Mouse (Mus musculus): ENCODE measurements around the gene 4930524J08Rik. TPM values are rescaled to one million over a fixed set of nuclear protein-coding genes. Genes with fewer than 3 reads are reported as not detected.

4930524J08Rik gene
- polyA plus RNA-seq, 1 experiment from 2014 or later: 3.4 TPM

DNA sequence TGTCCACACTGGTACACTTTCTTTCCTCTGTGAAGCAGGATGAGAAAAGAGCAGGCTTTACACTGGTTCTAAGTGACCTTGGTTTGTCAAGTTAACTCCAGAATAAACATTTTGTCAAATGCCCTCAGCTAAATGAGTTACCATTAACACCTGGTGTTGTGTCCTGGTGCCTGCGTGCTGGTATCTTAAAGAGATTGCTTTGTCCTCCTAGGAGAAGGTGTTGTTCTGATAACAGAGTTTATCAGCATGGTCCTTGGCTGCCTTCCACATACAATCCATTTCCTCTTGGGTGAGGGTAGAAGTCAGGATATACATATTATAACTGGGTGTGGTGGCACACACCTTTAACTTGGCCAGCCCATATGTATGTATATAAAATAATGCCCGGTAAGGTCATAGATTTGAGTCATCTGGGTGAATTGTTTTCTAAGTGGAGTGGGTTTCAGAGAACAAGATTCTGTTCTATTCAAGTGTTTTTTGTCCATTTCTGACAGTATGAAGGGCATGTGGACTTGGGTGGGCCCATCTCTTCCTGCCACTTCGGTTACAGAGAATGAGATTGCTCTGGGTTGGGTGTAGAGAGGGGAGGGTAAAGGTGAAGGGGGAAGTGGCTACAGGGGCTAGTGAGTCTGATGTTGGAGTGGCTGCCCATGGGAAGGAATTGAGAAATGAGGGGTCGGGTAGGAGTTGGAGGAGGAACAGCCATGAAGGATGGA lies 27.6 kb downstream of the 4930524J08Rik start:
- no peaks in the 10 kb centered on the region for H3K4me1 ChIP-seq
- no peak overlapping the region for H3K4me2 ChIP-seq
- ATAC-seq: no peak
- no peaks in the 10 kb centered on the region for H3K9me3 ChIP-seq (replicated peaks)
- H3K36me3 ChIP-seq (ENCODE audit: poor library complexity, severe bottlenecking): no peaks in the 10 kb centered on the region
- H3K27ac ChIP-seq: no peak overlapping the region
- H3K9ac ChIP-seq: no peak overlapping the region
- H3K27me3 ChIP-seq: no peaks in the 10 kb centered on the region
- H3K4me3 ChIP-seq: no peak overlapping the region
- WGBS: 86% methylated on average over 4 of the region's 4 CpGs

DNA sequence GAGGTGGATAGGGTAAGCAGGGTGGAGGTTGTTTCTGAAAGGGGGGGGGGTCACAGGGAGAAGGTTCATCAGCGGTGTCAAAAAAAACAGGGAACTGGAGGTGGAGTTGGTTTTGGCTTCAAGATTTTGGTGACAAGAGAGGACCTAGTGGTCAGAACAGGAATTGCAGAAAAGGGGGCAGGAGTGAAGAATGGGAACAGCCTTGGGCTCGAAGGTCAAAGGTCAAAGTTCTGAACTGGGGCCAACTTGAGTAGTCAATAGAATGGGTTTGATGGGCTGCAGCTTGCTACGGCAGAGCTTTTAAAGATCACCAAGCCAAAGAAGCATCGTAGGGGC lies 28.1 kb downstream of the 4930524J08Rik start:
- no peaks in the 10 kb centered on the region for H3K27me3 ChIP-seq
- H3K36me3 ChIP-seq (ENCODE audit: poor library complexity, severe bottlenecking): no peaks in the 10 kb centered on the region
- no peaks in the 10 kb centered on the region for H3K9me3 ChIP-seq (replicated peaks)
- H3K4me2 ChIP-seq: no peak overlapping the region
- no peak overlapping the region for H3K4me3 ChIP-seq
- no peak overlapping the region for H3K9ac ChIP-seq
- H3K4me1 ChIP-seq: no peaks in the 10 kb centered on the region
- no peak for ATAC-seq
- H3K27ac ChIP-seq: no peak overlapping the region
- 75% methylated on average over 4 of the region's 4 CpGs for WGBS

DNA sequence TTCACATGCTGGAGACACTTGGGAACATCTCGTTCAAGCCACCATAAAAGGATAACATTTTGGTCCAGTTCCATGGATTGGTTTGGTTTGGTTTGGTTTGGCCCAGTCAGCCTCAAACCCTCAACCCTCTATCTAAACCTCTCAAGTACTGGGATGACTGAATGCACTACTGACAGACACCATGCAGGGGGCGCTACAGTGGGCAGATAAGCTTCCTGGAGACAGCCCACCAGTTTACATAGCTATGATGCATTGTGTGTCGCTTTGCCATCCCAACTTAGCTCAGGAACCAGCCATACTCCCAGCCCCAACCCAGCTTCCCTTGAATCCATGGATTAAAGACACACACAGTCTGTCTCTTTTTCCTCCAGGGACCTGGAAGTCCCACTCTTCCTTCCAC lies 29.6 kb downstream of the 4930524J08Rik start:
- no peak overlapping the region for H3K4me2 ChIP-seq
- no peak overlapping the region for H3K27ac ChIP-seq
- 66% methylated on average over 3 of the region's 3 CpGs for WGBS
- H3K4me3 ChIP-seq: no peak overlapping the region
- no peaks in the 10 kb centered on the region for H3K9me3 ChIP-seq (replicated peaks)
- no peak for ATAC-seq
- H3K27me3 ChIP-seq: no peaks in the 10 kb centered on the region
- no peaks in the 10 kb centered on the region for H3K4me1 ChIP-seq
- H3K36me3 ChIP-seq (ENCODE audit: poor library complexity, severe bottlenecking): no peaks in the 10 kb centered on the region
- H3K9ac ChIP-seq: no peak overlapping the region

DNA sequence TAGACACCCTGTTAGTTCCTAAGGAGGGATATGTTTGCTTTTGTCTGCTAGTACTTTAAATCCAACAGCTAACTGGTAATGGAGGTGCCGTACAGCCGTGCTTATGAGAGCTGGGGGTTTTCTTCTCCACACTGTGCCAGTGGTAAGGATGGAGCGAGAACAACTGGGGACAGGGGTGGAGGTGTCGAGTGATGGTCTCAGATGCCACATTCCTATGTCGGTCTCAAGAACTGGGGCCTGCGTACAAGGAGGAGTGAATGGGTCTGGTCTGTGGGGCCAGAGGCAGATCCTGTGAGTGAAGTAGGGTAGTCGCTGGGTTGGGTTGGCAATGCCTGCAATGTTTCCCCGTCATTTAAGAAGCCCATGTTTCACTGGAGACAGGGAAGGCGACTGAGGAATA lies 33.7 kb downstream of the 4930524J08Rik start:
- Histone ChIP-seq H3K9ac (no peak overlapping the region), H3K36me3 (ENCODE audit: poor library complexity, severe bottlenecking) (no peaks in the 10 kb centered on the region), H3K4me3 (no peak overlapping the region), H3K9me3 (replicated peaks) (no peaks in the 10 kb centered on the region), H3K27me3 (no peaks in the 10 kb centered on the region), H3K27ac (no peak overlapping the region), H3K4me1 (no peaks in the 10 kb centered on the region), H3K4me2 (no peak overlapping the region)
- ATAC-seq: no peak
- WGBS: 94% methylated on average over 9 of the region's 9 CpGs

DNA sequence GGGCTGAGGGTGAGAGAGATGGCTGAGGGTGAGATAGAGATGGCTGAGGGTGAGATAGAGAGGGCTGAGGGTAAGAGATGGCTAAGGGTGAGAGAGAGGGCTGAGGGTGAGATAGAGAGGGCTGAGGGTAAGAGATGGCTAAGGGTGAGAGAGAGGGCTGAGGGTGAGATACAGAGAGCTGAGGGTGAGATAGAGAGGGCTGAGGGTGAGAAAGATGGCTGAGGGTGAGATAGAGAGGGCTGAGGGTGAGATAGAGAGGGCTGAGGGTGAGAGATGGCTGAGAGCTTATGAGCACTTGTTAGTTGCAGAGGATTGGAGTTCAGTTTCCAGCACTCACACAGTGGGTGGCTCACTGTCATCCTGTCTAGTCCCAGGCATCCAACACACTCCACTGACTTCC lies 41.2 kb downstream of the 4930524J08Rik start:
- Histone ChIP-seq H3K4me3 (no peak overlapping the region), H3K27ac (no peak overlapping the region), H3K9ac (no peak overlapping the region), H3K9me3 (replicated peaks) (no peaks in the 10 kb centered on the region), H3K4me1 (no peaks in the 10 kb centered on the region), H3K4me2 (no peak overlapping the region), H3K27me3 (no peaks in the 10 kb centered on the region), H3K36me3 (ENCODE audit: poor library complexity, severe bottlenecking) (no peaks in the 10 kb centered on the region)
- ATAC-seq: no peak

DNA sequence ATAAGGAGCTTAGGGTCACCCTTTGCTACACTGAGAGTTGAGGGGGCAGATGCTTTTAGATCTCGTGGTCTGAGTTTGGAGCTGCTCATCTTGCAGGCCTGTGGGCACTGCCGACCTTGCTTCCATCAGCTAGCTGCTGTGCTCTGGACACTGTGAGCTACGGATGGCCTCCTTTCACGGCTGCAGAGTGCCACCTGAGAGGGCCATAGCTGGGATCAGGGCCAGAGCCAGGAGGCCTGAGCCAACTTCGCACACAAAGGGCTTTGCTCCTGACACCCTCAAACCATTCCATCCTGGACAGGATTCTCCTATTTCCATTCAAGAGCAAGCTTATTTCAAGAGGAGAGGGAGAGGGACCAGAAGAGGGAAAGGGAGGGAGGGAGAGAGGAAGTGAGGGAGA lies 45.5 kb downstream of the 4930524J08Rik start:
- Histone ChIP-seq H3K27ac (no peak overlapping the region), H3K4me3 (no peak overlapping the region), H3K9me3 (replicated peaks) (no peaks in the 10 kb centered on the region), H3K36me3 (ENCODE audit: poor library complexity, severe bottlenecking) (no peaks in the 10 kb centered on the region), H3K9ac (no peak overlapping the region), H3K27me3 (no peaks in the 10 kb centered on the region), H3K4me1 (peaks cover 4% of the 10 kb centered on the region; the same call in 1 of the 2 replicates), H3K4me2 (no peak overlapping the region)
- WGBS: 70% methylated on average over 5 of the region's 5 CpGs
- ATAC-seq: no peak

DNA sequence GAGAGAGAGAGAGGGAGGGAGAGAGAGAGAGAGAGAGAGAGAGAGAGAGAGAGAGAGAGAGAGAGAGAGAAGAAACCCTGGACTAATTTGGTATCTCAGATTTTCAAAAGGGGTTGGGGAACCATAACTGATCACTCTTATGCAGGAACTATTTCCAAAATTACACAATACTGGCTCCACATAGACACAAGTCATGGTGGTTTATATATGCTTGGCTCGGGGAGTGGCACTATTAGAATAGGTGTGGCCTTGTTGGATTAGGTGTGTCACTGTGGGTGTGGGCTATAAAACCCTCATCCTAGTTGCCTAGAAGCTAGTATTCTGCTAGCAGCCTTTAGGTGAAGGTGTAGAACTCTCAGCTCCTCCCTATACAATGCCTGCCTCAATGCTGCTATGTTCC lies 46.0 kb downstream of the 4930524J08Rik start:
- Histone ChIP-seq H3K36me3 (ENCODE audit: poor library complexity, severe bottlenecking) (no peaks in the 10 kb centered on the region), H3K4me3 (no peak overlapping the region), H3K27ac (no peak overlapping the region)

More for the DNA sequence above, 46.0 kb downstream of the 4930524J08Rik start:
- Histone ChIP-seq H3K27me3 (no peaks in the 10 kb centered on the region), H3K9me3 (replicated peaks) (no peaks in the 10 kb centered on the region), H3K4me1 (peaks cover 4% of the 10 kb centered on the region; the same call in 1 of the 2 replicates), H3K4me2 (no peak overlapping the region), H3K9ac (no peak overlapping the region)
- no peak for ATAC-seq
- 81% methylated on average over 1 of the region's 1 CpGs for WGBS

Other genes starting within 250 kb of the 4930524J08Rik start
- gene Rasgef1b, start 250.0 kb upstream of the 4930524J08Rik start, polyA plus RNA-seq (2015; fragmentation: Nextera tagmentation; extraction: Ambion mirVana): 62.1 and 81.3 TPM in 2 replicates
- 0.62 and 0.86 TPM in 2 replicates for gene Vamp9, start 72.8 kb upstream of the 4930524J08Rik start, polyA plus RNA-seq (2015; fragmentation: Nextera tagmentation; extraction: Ambion mirVana)
- gene Hnrnpd, start 123 bp upstream of the 4930524J08Rik start, polyA plus RNA-seq (2015; fragmentation: Nextera tagmentation; extraction: Ambion mirVana): 119 and 189 TPM in 2 replicates
- gene Hnrnpdl, start 60.6 kb downstream of the 4930524J08Rik start, polyA plus RNA-seq (2015; fragmentation: Nextera tagmentation; extraction: Ambion mirVana): 260 and 282 TPM in 2 replicates
- gene Enoph1, start 60.9 kb downstream of the 4930524J08Rik start, polyA plus RNA-seq (2015; fragmentation: Nextera tagmentation; extraction: Ambion mirVana): 47.8 and 49.2 TPM in 2 replicates
- gene Tmem150c, start 180.7 kb downstream of the 4930524J08Rik start, polyA plus RNA-seq (2015; fragmentation: Nextera tagmentation; extraction: Ambion mirVana): 12.7 and 14.0 TPM in 2 replicates

Measured in forebrain, embryonic 13.5 days (tissue).